Mouse (Mus musculus) ES-E14 (cell line): ENCODE results near the gene Fnbp1. TPM values are rescaled to one million over a fixed set of nuclear protein-coding genes. Genes with fewer than 3 reads are reported as not detected.

Source experiments
- DNase-seq: peaks from one replicate; pipeline ENCODE4 v3.0.0-alpha.2; 2013; ENCODE audit warnings: low read depth, low spot score
- H3K27ac ChIP-seq: 2 replicates; pipeline ENCODE4 v1.5.1; 2012; ENCODE audit warnings: low read depth, mild to moderate bottlenecking, low read length, moderate library complexity, mixed read lengths; ENCODE audit not compliant: poor library complexity, insufficient read depth, severe bottlenecking
- H3K36me3 ChIP-seq: 2 replicates; pipeline ENCODE4 v1.6.1; 2012; ENCODE audit warnings: mild to moderate bottlenecking, low read length, moderate library complexity, mixed read lengths; ENCODE audit not compliant: control insufficient read depth, poor library complexity, insufficient read depth, severe bottlenecking
- H3K4me1 ChIP-seq, 2 experiments: fragments of 150-350 bp in 1 of 2; sonication (generic) in 1 of 2; 2 replicates each; pipeline ENCODE4 v1.6.1; 2012; ENCODE audit warnings: low read length in 2 of 2, mild to moderate bottlenecking in 1 of 2, mixed read lengths in 1 of 2; ENCODE audit not compliant: control insufficient read depth in 2 of 2, insufficient read depth in 2 of 2, poor library complexity in 1 of 2
- H3K4me3 ChIP-seq, 2 experiments: fragments of 150-350 bp in 1 of 2; sonication (generic) in 1 of 2; 2 replicates each; pipeline ENCODE4 v1.5.1; 2012; ENCODE audit warnings: low read length in 2 of 2, low read depth in 1 of 2, mild to moderate bottlenecking in 1 of 2, mixed read lengths in 1 of 2; ENCODE audit not compliant: insufficient read depth in 1 of 2, poor library complexity in 1 of 2, severe bottlenecking in 1 of 2
- H3K9ac ChIP-seq: 2 replicates; pipeline ENCODE4 v1.6.1; 2012; ENCODE audit warnings: low read depth, mild to moderate bottlenecking, low read length, mixed read lengths; ENCODE audit not compliant: poor library complexity, insufficient read depth, severe bottlenecking
- H3K9me3 ChIP-seq: fragments of 150-350 bp; sonication (generic); 2 replicates; pipeline ENCODE4 v1.6.1; 2012; ENCODE audit warnings: low read depth, mild to moderate bottlenecking, low read length; ENCODE audit not compliant: control insufficient read depth, insufficient read depth
- CHD2 ChIP-seq: IDR thresholded peaks from 2 replicates; pipeline ENCODE4 v1.6.1; 2014; ENCODE audit warnings: mild to moderate bottlenecking, low read depth, low read length, inconsistent platforms
- HCFC1 ChIP-seq: IDR thresholded peaks from 2 replicates; pipeline ENCODE4 v1.6.1; 2012; ENCODE audit warnings: low read length, inconsistent platforms, borderline replicate concordance; ENCODE audit not compliant: insufficient read depth
- MAFK ChIP-seq: IDR thresholded peaks from 2 replicates; pipeline ENCODE4 v1.6.1; 2014; ENCODE audit warnings: mild to moderate bottlenecking, low read depth, low read length, inconsistent platforms; ENCODE audit not compliant: insufficient read depth
- ZC3H11A ChIP-seq: IDR thresholded peaks from 2 replicates; pipeline ENCODE4 v1.6.1; 2012; ENCODE audit warnings: low read depth, mild to moderate bottlenecking, inconsistent platforms, low read length, borderline replicate concordance
- ZNF384 ChIP-seq: IDR thresholded peaks from 2 replicates; pipeline ENCODE4 v1.6.1; 2012; ENCODE audit warnings: low read depth, low read length, inconsistent platforms
- in situ Hi-C, 2 experiments: fragments of 600-800 bp; cut with MboI; formaldehyde crosslinking; loops; one replicate each; pipeline ENCODE4 v1.15.1; 2025; ENCODE audit warnings: low sequenced_read_pairs in 2 of 2, inconsistent platforms in 1 of 2; ENCODE audit not compliant: unreplicated experiment in 2 of 2
- total RNA-seq: library from RNA; depleted of rRNA; stranded (reverse); fragments of 300-350 nt; gene quantifications from 2 replicates; pipeline ENCODE4 v1.2.3, GENCODE M21; 2012

Gene Fnbp1
- total RNA-seq, 1 experiment = 16.5 TPM

DNA sequence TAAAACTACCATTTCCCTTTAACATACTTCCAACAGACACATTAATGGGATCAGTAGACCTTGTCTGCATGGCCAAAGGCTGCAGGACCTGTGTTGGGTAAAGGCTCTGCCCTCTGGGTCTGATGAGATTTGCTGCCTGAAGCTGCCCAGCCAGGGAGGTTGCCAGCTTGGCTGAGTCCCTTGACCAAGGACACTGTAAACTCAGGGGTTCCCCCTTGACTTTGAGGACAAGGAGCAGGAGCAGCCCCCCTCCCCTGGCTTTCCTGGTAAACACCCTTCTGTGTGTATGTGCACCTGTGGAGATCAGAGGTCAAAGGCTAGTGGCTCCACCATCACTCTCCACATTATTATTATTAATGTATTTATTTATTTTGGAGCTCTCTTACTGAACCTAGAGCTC is 55.3 kb downstream of the Fnbp1 start:
- in situ Hi-C loops = no loop called here
- peaks cover 16 to 52% of the 10 kb centered on the region in 2 experiments; a peak in 3 of 4 replicates for H3K4me1 ChIP-seq
- no peak overlapping the region for H3K27ac ChIP-seq
- TF ChIP-seq HCFC1 (no peak), ZC3H11A (no peak), CHD2 (no peak), MAFK (no peak), ZNF384 (no peak)
- H3K4me3 ChIP-seq = no peak overlapping the region
- H3K9me3 ChIP-seq = no peaks in the 10 kb centered on the region
- no peak for DNase-seq
- peaks cover 19% of the 10 kb centered on the region; the same call in 1 of the 2 replicates for H3K36me3 ChIP-seq
- H3K9ac ChIP-seq = no peak overlapping the region

DNA sequence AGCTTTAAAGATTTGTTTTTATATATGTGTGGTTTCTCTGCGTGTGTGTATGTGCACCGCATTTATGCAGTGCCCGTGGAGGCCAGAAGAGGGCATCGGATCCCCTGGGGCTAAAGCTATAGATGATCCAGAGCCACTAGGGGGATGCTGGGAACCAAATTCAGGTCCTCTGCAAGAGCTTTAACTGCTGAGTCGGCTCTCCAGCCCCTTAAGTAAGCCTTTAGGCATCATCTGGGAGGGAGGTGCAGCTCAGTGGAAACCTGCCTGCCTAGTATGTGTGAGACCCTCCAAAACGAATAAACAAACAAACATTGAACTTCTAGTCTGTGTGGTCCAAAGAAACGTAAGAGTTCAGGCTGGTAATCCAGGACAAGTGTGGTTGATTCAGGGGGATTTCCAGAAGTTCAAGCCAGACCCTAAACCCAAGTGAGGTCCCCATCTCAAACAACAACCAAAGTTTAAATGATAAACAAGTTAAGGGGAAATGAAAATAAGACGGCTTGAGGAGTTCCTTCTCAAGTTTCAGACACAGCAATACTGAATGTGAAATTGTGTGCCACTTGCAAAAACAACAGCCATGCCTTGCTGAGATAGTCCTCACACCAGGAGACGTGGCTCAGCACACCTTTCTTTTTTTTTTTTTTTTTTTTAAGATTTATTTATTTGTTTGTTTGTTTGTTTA is 57.5 kb downstream of the Fnbp1 start:
- no peak for DNase-seq
- TF ChIP-seq CHD2 (no peak), ZNF384 (no peak), MAFK (peak; percentile 85), ZC3H11A (peak; percentile 38; the same call in 1 of the 2 replicates)
- H3K9ac ChIP-seq = no peak overlapping the region
- H3K36me3 ChIP-seq = peaks cover 19% of the 10 kb centered on the region; the same call in 1 of the 2 replicates
- H3K4me1 ChIP-seq = peaks cover 22 to 46% of the 10 kb centered on the region in 2 experiments
- no peaks in the 10 kb centered on the region for H3K9me3 ChIP-seq
- H3K4me3 ChIP-seq = no peak overlapping the region
- no peak overlapping the region for H3K27ac ChIP-seq
- in situ Hi-C loops = no loop called here

DNA sequence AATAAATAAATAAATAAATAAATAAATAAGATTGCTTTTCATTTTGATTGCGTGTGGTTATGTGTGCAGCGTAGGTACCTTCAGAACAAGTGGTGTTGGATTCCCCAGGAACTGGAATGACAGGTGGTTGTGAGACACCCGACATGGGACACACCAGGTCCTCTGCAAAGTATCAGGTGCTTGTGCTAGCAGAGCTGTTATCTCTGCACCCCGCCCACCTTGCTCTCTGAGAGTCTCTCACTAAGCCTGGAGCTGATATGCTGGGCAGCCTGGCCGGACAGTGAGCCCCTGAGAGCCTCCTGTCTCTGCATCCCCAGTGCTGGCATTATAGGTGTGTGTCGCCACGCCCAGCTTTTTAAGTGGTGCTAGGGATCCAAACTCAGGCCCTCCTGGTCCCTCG is 58.4 kb downstream of the Fnbp1 start:
- no peak overlapping the region for H3K27ac ChIP-seq
- no peak for TF ChIP-seq ZNF384
- no peak for TF ChIP-seq ZC3H11A
- no peak for TF ChIP-seq CHD2
- TF ChIP-seq MAFK = no peak
- no peak for TF ChIP-seq HCFC1
- H3K4me1 ChIP-seq = peaks cover 13 to 38% of the 10 kb centered on the region in 2 experiments
- H3K9me3 ChIP-seq = no peaks in the 10 kb centered on the region
- H3K4me3 ChIP-seq = no peak overlapping the region
- peaks cover 25% of the 10 kb centered on the region; the same call in 1 of the 2 replicates for H3K36me3 ChIP-seq
- no peak for DNase-seq
- H3K9ac ChIP-seq = no peak overlapping the region
- in situ Hi-C loops = no loop called here

DNA sequence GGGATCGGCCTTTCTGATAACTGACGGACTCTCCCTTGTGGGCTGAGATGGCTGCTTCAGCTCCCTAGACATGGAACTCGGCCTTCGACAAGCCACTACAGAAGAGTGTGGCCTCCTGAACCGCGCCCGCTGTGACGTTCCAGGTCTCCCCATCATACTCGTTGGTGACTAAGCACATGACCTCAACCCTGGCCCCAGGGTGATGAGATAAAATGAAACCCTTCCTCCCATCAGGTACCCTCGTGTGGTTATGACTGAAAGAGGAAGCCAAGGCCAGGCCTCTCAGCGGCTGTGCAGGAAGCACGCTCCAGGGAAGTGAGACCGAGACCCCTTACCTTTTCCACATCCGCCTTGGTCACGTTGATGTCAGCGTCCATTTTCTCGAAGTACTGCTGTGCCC is 59.2 kb downstream of the Fnbp1 start:
- H3K9me3 ChIP-seq = no peaks in the 10 kb centered on the region
- no peak for DNase-seq
- H3K4me3 ChIP-seq = no peak overlapping the region
- TF ChIP-seq MAFK = no peak
- no peak for TF ChIP-seq ZC3H11A
- no peak for TF ChIP-seq CHD2
- no peak for TF ChIP-seq ZNF384
- no peak for TF ChIP-seq HCFC1
- peaks cover 13 to 35% of the 10 kb centered on the region in 2 experiments for H3K4me1 ChIP-seq
- peaks cover 25% of the 10 kb centered on the region; the same call in 1 of the 2 replicates for H3K36me3 ChIP-seq
- peak overlapping the region; percentile 76; the same call in 1 of the 2 replicates for H3K27ac ChIP-seq
- 0 out of 2 replicates have a peak overlapping the region, but pooled peaks have one; percentile 0 for H3K9ac ChIP-seq
- in situ Hi-C loops = no loop called here
